Mouse (Mus musculus) skeletal muscle tissue, adult 2 months (tissue): Measurements from ENCODE around the gene Cerk.
"Not testable (repeated sequence)": the region's sequence is repeated elsewhere in the genome, so short reads cannot be mapped to it uniquely, and the experiment has no call there.

Experiments used
- DNase-seq: peaks from one replicate; pipeline ENCODE4 v3.0.0-alpha.2; 2012; ENCODE audit warnings: low read depth, low spot score

The Cerk gene

DNA sequence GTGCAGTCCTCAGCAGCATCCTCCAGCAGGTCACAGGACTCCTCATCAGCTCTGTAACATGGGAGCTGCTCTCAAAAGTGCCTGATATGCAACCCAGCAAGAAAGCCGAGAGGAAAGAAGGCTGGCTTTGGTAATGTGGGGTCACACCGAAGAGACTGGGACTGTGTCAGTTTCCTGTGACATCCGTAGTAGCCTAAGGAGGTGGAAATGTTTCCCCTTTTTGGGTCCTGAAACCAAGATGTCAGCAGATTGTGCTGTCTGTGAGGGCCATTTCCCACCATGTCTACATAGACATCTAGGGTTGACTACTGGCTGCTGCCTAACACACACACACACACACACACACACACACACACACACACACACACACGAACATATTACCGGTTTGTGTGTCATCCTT lies 26.3 kb upstream of the Cerk start:
- DNase-seq, result not testable (repeated sequence)

GRCm38 (mm10) chr15:86206385-86206784 lies 20.4 kb upstream of the Cerk start:
- DNase-seq, result no peak

DNA sequence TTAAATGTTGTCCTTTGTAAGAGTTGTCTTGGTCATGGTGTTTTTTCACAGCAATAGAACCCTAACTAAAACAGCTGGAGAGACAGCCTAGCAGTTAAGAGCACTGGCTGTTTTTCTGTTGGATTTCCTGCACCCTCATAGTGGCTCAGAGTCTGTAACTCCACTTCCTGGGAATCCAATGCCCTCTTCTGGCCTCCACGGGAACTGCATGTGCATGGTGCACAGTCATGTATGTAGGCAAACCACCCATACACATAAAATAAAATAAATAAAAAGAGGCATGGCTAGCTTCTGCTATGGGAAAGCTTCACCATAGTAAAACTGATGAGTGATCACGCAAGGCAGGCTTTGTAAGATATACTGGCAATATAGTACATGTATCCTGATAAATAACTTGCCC lies 19.4 kb upstream of the Cerk start:
- no peak for DNase-seq

DNA sequence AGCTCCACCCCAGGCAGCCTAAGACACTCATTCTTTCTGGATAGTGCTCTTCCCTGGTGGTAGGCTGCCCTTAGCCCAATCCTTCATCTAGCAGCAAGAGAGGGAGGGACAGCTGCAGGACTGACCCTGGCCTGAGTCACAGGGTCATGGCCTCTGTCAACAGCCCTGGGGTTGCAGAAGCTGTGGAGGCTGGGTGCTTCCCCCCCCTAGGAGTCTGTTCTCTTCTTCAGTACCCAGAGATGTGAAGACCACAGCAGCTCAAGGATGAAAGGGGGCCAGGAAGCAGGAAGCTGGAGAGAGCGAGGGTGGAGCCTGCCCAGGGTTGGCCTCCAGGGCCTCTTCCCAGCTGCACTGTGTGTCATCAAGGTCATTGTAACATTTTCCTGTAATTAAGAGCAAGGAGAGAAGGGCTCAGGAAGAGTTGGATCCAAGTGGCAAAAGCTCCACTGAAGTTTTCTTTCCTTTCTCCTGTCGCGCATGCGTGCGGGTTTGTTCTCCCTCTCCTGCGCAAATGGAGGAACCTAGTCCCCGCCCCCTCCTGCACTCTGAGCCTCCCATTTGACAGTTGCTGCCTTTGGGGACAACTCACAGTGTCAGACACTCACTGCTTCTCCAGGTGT lies 18.1 kb upstream of the Cerk start:
- no peak for DNase-seq

DNA sequence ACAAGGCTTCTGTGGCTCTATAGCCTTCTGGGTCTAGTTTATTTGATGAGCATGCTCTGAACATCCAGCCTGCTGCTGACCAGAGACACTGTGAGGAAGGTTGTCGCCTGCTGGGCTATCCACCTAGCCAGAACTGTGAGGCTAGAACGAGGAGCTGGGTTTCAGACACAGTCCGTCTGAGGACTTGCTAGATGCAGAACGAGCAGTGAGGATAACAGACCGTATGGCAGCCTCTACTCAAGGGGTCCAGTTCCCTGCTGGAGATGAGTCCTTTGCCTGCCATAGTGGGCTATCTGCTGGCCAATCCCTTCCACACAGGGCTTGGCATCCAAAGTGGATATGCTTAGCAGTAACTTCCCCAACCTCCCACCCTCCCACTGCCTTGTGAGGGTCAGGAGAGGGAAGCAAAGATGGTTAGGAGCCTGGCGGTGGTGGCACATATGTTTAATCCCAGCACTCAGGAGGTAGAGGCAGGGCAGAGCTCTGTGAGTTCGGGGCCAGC lies 17.4 kb upstream of the Cerk start:
- DNase-seq, result no peak

- no peak for DNase-seq
These were observed 16.7 kb upstream of the Cerk start for GRCm38 (mm10) chr15:86202640-86203039.

DNA sequence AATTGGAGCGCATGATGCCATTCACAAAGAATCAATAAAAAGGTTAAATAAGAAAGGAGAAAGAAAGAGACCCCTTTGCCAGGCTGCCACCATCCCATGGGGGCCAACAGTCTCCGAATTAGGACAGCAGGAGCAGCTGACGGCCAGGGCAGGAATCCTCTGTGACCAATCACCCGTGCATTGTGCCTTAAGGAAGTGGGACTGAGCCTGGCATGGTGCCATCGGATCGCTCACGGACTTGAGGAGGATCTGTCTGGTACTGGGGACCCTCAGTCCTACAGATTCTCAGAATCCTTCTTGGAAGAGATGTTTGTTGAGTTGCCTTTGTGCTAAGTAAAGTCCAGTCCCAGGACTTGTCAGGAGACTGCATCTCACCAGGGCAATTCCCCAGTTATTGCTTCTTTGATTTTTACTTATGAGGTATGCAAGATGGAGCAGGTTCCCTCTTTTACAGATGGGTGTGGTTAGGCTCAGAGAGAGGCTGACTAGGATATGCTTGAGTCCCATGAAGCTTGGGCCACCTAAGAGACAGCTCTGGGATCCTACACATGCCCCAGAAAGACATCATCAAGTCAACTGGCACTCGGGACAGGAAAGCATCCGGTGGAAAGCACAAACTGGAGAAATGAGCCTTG lies 15.9 kb upstream of the Cerk start:
- no peak for DNase-seq

DNA sequence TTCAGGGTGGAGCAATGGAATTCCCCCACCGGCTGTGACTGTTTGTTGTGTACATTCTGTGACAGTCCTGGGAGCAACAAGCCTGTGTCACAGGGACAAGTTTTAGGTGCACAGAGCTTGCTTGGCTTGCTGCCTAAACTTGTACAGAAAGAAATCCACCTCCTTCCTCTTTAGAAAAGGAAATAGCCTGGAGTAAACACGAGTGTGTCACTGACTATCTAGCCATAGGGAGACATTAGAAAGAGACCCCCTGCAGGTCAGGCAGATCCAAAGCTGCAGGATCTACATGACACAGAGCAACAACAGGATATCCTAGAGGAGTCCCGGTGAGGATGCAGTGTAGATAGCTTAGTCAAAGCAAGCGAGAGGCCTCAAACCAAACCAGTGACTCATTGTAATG lies 15.2 kb upstream of the Cerk start:
- no peak for DNase-seq

DNA sequence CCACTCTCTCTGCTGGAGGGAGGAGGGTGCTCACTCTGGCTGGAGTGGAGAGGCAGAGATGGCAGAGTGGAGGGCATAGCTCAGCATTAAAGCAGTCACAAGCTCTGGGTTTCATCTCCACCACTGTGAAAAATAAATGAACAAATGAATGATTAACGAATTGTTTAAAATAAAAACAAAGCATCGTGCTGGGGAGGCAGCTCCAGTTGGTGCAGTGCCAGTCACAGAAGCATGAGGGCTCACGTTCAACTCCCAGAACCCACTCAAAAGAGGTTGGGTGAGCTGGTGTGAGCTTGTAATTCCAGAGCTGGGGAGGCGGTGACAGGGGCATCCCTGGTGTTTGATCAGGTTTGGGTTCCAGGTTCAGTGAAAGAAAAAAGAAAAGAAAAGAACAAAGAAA lies 14.2 kb upstream of the Cerk start:
- no peak for DNase-seq

- DNase-seq, result no peak
These were observed 13.5 kb upstream of the Cerk start for GRCm38 (mm10) chr15:86199482-86199881.

- DNase-seq, result no peak
These were observed 13.1 kb upstream of the Cerk start for GRCm38 (mm10) chr15:86199052-86199451.

- DNase-seq, result not testable (repeated sequence)
These were observed 8.9 kb upstream of the Cerk start for GRCm38 (mm10) chr15:86194676-86195453.

DNA sequence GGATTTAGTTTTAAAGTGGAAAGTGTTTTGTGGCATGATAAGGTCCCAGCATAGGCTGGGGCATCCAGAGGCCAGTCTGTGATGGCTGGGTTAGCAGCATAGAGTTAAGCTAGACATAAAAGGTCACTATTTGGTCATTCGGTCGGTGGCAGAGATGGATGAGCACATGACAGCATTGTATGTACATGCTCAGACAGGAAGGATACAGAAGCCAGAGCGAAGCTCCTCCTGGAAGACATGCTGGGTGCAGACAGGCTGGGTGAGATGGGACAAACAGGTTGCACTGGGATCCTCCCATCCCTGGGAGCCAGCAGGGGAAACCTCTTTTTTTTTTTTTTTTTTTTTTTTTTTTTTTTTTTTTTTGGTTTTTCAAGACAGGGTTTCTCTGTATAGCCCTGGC lies 6.0 kb upstream of the Cerk start:
- DNase-seq, result no peak

GRCm38 (mm10) chr15:86191505-86191904 lies 5.6 kb upstream of the Cerk start:
- DNase-seq, result no peak

- DNase-seq, result no peak
These were observed 4.4 kb upstream of the Cerk start for GRCm38 (mm10) chr15:86190387-86190786.

- DNase-seq, result peak; percentile 89
These were observed 3.0 kb upstream of the Cerk start for GRCm38 (mm10) chr15:86188746-86189470.

DNA sequence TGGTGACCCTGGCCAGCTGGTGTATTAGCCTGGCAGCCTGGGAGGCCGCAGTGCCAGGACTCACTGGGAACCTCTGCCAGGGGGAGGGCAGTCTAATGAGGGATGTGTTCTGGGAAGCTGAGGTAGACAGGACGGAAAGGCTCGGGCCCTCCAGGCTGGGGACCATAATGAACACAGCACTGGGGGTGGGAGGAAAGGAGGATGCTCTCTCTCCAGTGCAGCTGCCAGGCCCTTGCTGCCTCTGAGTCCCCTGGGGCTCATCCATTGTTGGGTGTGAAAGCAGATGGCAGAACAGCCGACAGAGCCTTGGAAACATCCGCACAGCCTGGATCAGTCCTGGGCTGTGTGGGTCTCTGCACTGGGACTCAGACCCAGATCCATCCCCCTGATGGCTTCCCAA lies 2.2 kb upstream of the Cerk start:
- DNase-seq, result no peak

- DNase-seq, result no peak
These were observed 745 bp upstream of the Cerk start for GRCm38 (mm10) chr15:86186686-86187085.

- no peak for DNase-seq
These were observed 871 bp downstream of the Cerk start for GRCm38 (mm10) chr15:86184851-86185688.

GRCm38 (mm10) chr15:86184071-86184470 lies 1.9 kb downstream of the Cerk start:
- no peak for DNase-seq

GRCm38 (mm10) chr15:86183484-86183883 lies 2.5 kb downstream of the Cerk start:
- no peak for DNase-seq
